Comparison of ENCODE assay signal across 31 mouse cellular contexts in genomic region chr8:124878946-124879526, GRCm38 (mm10). TPM values are rescaled to one million over a fixed set of nuclear protein-coding genes. Genes with fewer than 3 reads are reported as not detected.
DNase-seq lines count a peak whose midpoint lies in the region; ATAC-seq and TF ChIP-seq lines count a peak whose summit lies in the region.
"Had no signal": no experiment of that assay in that cellular context is flagged by ENCODE, and none has a peak within 500 bp of the region (broad histone marks: within the 10 kb centered on the region; RNA-seq: fewer than 3 reads in every experiment).

No protein-coding gene starts in this region.

- H3K9ac ChIP-seq in stomach, embryonic 14.5 days (replicated peaks; ENCODE audit: low read depth, low read length) = no peak overlapping the region
- no peak overlapping the region for H3K9ac ChIP-seq in stomach, postnatal 0 days (ENCODE audit: low read length)
- no peak overlapping the region for H3K9ac ChIP-seq in liver, postnatal 0 days (replicated peaks)
- H3K9ac ChIP-seq: forebrain, embryonic 13.5 days; heart, embryonic 15.5 days; hindbrain, embryonic 12.5 days; intestine, embryonic 15.5 days; midbrain, embryonic 15.5 days; neural tube, embryonic 12.5 days had no signal

- no peak overlapping the region for H3K27ac ChIP-seq in stomach, embryonic 14.5 days (ENCODE audit: low read length)
- H3K27ac ChIP-seq in stomach, postnatal 0 days (replicated peaks) = no peak overlapping the region
- H3K27ac ChIP-seq in liver, postnatal 0 days (ENCODE audit: low read depth) = 0 out of 2 replicates have a peak overlapping the region, but pooled peaks have one; percentile 11
- H3K27ac ChIP-seq: forebrain, embryonic 13.5 days; heart, embryonic 15.5 days; hindbrain, embryonic 12.5 days; hindbrain, postnatal 0 days; intestine, embryonic 15.5 days; kidney, postnatal 0 days; macrophage; midbrain, embryonic 10.5 days; midbrain, embryonic 15.5 days; neural tube, embryonic 12.5 days had no signal

- 0 out of 2 replicates have a peak, but pooled peaks have one; percentile 23 for ATAC-seq in stomach, embryonic 14.5 days (ENCODE audit: insufficient number of reproducible peaks, insufficient read depth, low FRiP score, low read depth)
- no peak for ATAC-seq in stomach, postnatal 0 days (ENCODE audit: low FRiP score, low TSS enrichment)
- ATAC-seq in erythroblast, adult 5-6 weeks (replicated peaks; ENCODE audit: low FRiP score, poor library complexity, severe bottlenecking) = peak; percentile 32
- peak; percentile 82 for ATAC-seq in liver, postnatal 0 days
- ATAC-seq: forebrain, embryonic 13.5 days; hindbrain, postnatal 0 days; intestine, embryonic 15.5 days; midbrain, embryonic 15.5 days had no signal

- no peak for TF ChIP-seq CTCF in stomach, postnatal 0 days (IDR thresholded peaks at IDR 0.05; ENCODE audit: low read depth)
- no peak for TF ChIP-seq CTCF in liver, postnatal 0 days (IDR thresholded peaks at IDR 0.05; ENCODE audit: low read depth)

- H3K4me2 ChIP-seq in stomach, embryonic 14.5 days (replicated peaks; ENCODE audit: low read depth, low read length) = no peak overlapping the region
- H3K4me2 ChIP-seq in stomach, postnatal 0 days (replicated peaks; ENCODE audit: low read depth) = no peak overlapping the region
- no peak overlapping the region for H3K4me2 ChIP-seq in liver, postnatal 0 days (ENCODE audit: low read depth, low read length)
- H3K4me2 ChIP-seq: forebrain, embryonic 13.5 days; heart, embryonic 15.5 days; hindbrain, embryonic 12.5 days; intestine, embryonic 15.5 days; midbrain, embryonic 15.5 days; neural tube, embryonic 12.5 days had no signal

- no peak for TF ChIP-seq EP300 in stomach, postnatal 0 days (optimal IDR thresholded peaks at IDR 0.05)
- TF ChIP-seq EP300 in liver, postnatal 0 days (IDR thresholded peaks at IDR 0.05; ENCODE audit: low read depth) = peak; percentile 56

- H3K4me3 ChIP-seq in stomach, embryonic 14.5 days (ENCODE audit: low read depth, low read length) = no peak overlapping the region
- H3K4me3 ChIP-seq in stomach, postnatal 0 days (ENCODE audit: low read depth, low read length) = no peak overlapping the region
- no peak overlapping the region for H3K4me3 ChIP-seq in liver, postnatal 0 days (ENCODE audit: low read depth, low read length)
- H3K4me3 ChIP-seq: forebrain, embryonic 13.5 days; heart, embryonic 15.5 days; hindbrain, embryonic 12.5 days; intestine, embryonic 15.5 days; midbrain, embryonic 10.5 days; midbrain, embryonic 15.5 days; myocyte; neural tube, embryonic 12.5 days had no signal

- H3K9me3 ChIP-seq in stomach, embryonic 14.5 days (ENCODE audit: control insufficient read depth, low read depth, low read length) = no peaks in the 10 kb centered on the region
- no peaks in the 10 kb centered on the region for H3K9me3 ChIP-seq in stomach, postnatal 0 days (ENCODE audit: control insufficient read depth, low read length)
- H3K9me3 ChIP-seq in liver, postnatal 0 days (ENCODE audit: low read length) = no peaks in the 10 kb centered on the region
- H3K9me3 ChIP-seq: forebrain, embryonic 13.5 days; heart, embryonic 15.5 days; hindbrain, embryonic 12.5 days; intestine, embryonic 15.5 days; midbrain, embryonic 10.5 days; midbrain, embryonic 15.5 days; neural tube, embryonic 12.5 days had no signal

- no peaks in the 10 kb centered on the region for H3K4me1 ChIP-seq in stomach, embryonic 14.5 days (ENCODE audit: control insufficient read depth, insufficient read depth, low read length)
- H3K4me1 ChIP-seq in stomach, postnatal 0 days (replicated peaks; ENCODE audit: control insufficient read depth, insufficient read depth) = no peaks in the 10 kb centered on the region
- peaks cover 4% of the 10 kb centered on the region for H3K4me1 ChIP-seq in liver, postnatal 0 days (ENCODE audit: insufficient read depth)
- H3K4me1 ChIP-seq: forebrain, embryonic 13.5 days; hindbrain, embryonic 12.5 days; intestine, embryonic 15.5 days; midbrain, embryonic 10.5 days; midbrain, embryonic 15.5 days; neural tube, embryonic 12.5 days had no signal

- peaks cover 81% of the 10 kb centered on the region for H3K36me3 ChIP-seq in stomach, embryonic 14.5 days (ENCODE audit: control insufficient read depth, insufficient read depth, low read length)
- peaks cover 41% of the 10 kb centered on the region for H3K36me3 ChIP-seq in stomach, postnatal 0 days (ENCODE audit: control insufficient read depth, insufficient read depth, low read length)
- H3K36me3 ChIP-seq in liver, postnatal 0 days (replicated peaks; ENCODE audit: insufficient read depth, low read length) = peaks cover 75% of the 10 kb centered on the region

- DNase-seq in stomach, postnatal 0 days (ENCODE audit: low spot score) = no peak
- no peak for DNase-seq in liver, postnatal 0 days
- DNase-seq in thymus, postnatal 4 days = no peak
- no peak for DNase-seq in T-cell, adult 2 months (ENCODE audit: low spot score)
- DNase-seq in embryo, embryonic 10 days (ENCODE audit: low spot score) = no peak
- DNase-seq: adrenal gland, postnatal 14 days; B cell, adult 2 months; cerebellum, adult 11-12 months; cerebellum, adult 9-11 months; gastrocnemius, postnatal 10 days; heart, postnatal 36 days; kidney, adult 2 months; kidney, postnatal 4 days; lung, postnatal 10 days; right cerebral cortex, adult 18-20 months; spleen, adult 18-20 months; thymus, adult 2 months; thymus, postnatal 36 days had no signal

- no peaks in the 10 kb centered on the region for H3K27me3 ChIP-seq in stomach, embryonic 14.5 days (ENCODE audit: control insufficient read depth, insufficient read depth, low read length)
- no peaks in the 10 kb centered on the region for H3K27me3 ChIP-seq in stomach, postnatal 0 days (ENCODE audit: control insufficient read depth, insufficient read depth, low read length)
- H3K27me3 ChIP-seq in liver, postnatal 0 days (ENCODE audit: insufficient read depth, low read length) = no peaks in the 10 kb centered on the region
- H3K27me3 ChIP-seq: forebrain, embryonic 13.5 days; heart, embryonic 15.5 days; hindbrain, embryonic 12.5 days; intestine, embryonic 15.5 days; midbrain, embryonic 15.5 days; neural tube, embryonic 12.5 days had no signal

- 70% methylated on average over 10 of the region's 10 CpGs for WGBS in stomach, embryonic 14.5 days
- 60% methylated on average over 10 of the region's 10 CpGs for whole genome bisulfite sequencing in stomach, postnatal 0 days
- 51% methylated on average over 10 of the region's 10 CpGs for WGBS in liver, postnatal 0 days (ENCODE audit: insufficient replicate concordance)

RNA-seq across cellular contexts. Expression of gene 2810004N23Rik, which starts 16.1 kb away (rescaled TPM):
- polyA plus RNA-seq in stomach, embryonic 14.5 days (2014; fragmentation: Nextera tagmentation; extraction: Ambion mirVana) = 43.7 and 44.0 TPM in 2 replicates
- polyA plus RNA-seq in stomach, postnatal 0 days (2015; fragmentation: Nextera tagmentation; extraction: Ambion mirVana) = 20.2 and 21.3 TPM in 2 replicates
- total RNA-seq in erythroblast, adult 5-6 weeks (2015; ENCODE audit: low replicate concordance) = 5.6 and 7.1 TPM in 2 replicates
- total RNA-seq in erythroblast, adult 5-6 weeks (2017; ENCODE audit: low replicate concordance) = 9.2 and 9.8 TPM in 2 replicates
- 16.8 and 17.6 TPM in 2 replicates for polyA plus RNA-seq in liver, postnatal 0 days (2015; fragmentation: Nextera tagmentation; extraction: Ambion mirVana)

RNA-seq across cellular contexts. Expression of gene Gnpat, which starts 16.2 kb away (rescaled TPM):
- 92.8 and 98.0 TPM in 2 replicates for polyA plus RNA-seq in stomach, embryonic 14.5 days (2014; fragmentation: Nextera tagmentation; extraction: Ambion mirVana)
- polyA plus RNA-seq in stomach, postnatal 0 days (2015; fragmentation: Nextera tagmentation; extraction: Ambion mirVana) = 41.1 and 41.4 TPM in 2 replicates
- 29.7 and 35.0 TPM in 2 replicates for total RNA-seq in erythroblast, adult 5-6 weeks (2015; ENCODE audit: low replicate concordance)
- total RNA-seq in erythroblast, adult 5-6 weeks (2017; ENCODE audit: low replicate concordance) = 18.0 and 40.7 TPM in 2 replicates
- 20.9 and 24.2 TPM in 2 replicates for polyA plus RNA-seq in liver, postnatal 0 days (2015; fragmentation: Nextera tagmentation; extraction: Ambion mirVana)

RNA-seq across cellular contexts. Expression of gene Exoc8, which starts 18.5 kb away (rescaled TPM):
- 7.8 and 8.9 TPM in 2 replicates for polyA plus RNA-seq in stomach, embryonic 14.5 days (2014; fragmentation: Nextera tagmentation; extraction: Ambion mirVana)
- 4.9 and 5.9 TPM in 2 replicates for polyA plus RNA-seq in stomach, postnatal 0 days (2015; fragmentation: Nextera tagmentation; extraction: Ambion mirVana)
- total RNA-seq in erythroblast, adult 5-6 weeks (2015; ENCODE audit: low replicate concordance) = 3.3 and 4.4 TPM in 2 replicates
- 3.9 and 7.7 TPM in 2 replicates for total RNA-seq in erythroblast, adult 5-6 weeks (2017; ENCODE audit: low replicate concordance)
- polyA plus RNA-seq in liver, postnatal 0 days (2015; fragmentation: Nextera tagmentation; extraction: Ambion mirVana) = 2.7 and 2.8 TPM in 2 replicates

RNA-seq across cellular contexts. Expression of gene Sprtn, which starts 18.6 kb away (rescaled TPM):
- polyA plus RNA-seq in stomach, embryonic 14.5 days (2014; fragmentation: Nextera tagmentation; extraction: Ambion mirVana) = 6.9 and 9.1 TPM in 2 replicates
- polyA plus RNA-seq in stomach, postnatal 0 days (2015; fragmentation: Nextera tagmentation; extraction: Ambion mirVana) = 4.9 and 5.0 TPM in 2 replicates
- 2.9 and 10.2 TPM in 2 replicates for total RNA-seq in erythroblast, adult 5-6 weeks (2015; ENCODE audit: low replicate concordance)
- total RNA-seq in erythroblast, adult 5-6 weeks (2017; ENCODE audit: low replicate concordance) = 8.5 TPM in 2 replicates
- 3.7 and 4.0 TPM in 2 replicates for polyA plus RNA-seq in liver, postnatal 0 days (2015; fragmentation: Nextera tagmentation; extraction: Ambion mirVana)
